Mouse (Mus musculus): Measurements from ENCODE around the gene Rps6ka3. TPM values are rescaled to one million over a fixed set of nuclear protein-coding genes. Genes with fewer than 3 reads are reported as not detected.
A peak's percentile ranks its signal among the peaks of the same experiment; 100 is the strongest.

Gene Rps6ka3
- polyA plus RNA-seq, 1 experiment from 2014 or later: 7.6 TPM

GRCm38 (mm10) chrX:159387105-159387504, 177.0 kb downstream of the Rps6ka3 start:
- Histone ChIP-seq H3K9ac (ENCODE audit: low read depth, low read length) (no peak overlapping the region), H3K4me2 (ENCODE audit: low read length) (no peak overlapping the region), H3K27ac (no peak overlapping the region), H3K9me3 (replicated peaks; ENCODE audit: low read length) (no peaks in the 10 kb centered on the region), H3K36me3 (ENCODE audit: insufficient read depth, low read length) (0 out of 2 replicates have a peak, but pooled peaks cover 2% of the 10 kb centered on the region), H3K4me1 (replicated peaks; ENCODE audit: insufficient read depth, low read length) (no peaks in the 10 kb centered on the region), H3K27me3 (ENCODE audit: insufficient read depth, low read length) (no peaks in the 10 kb centered on the region), H3K4me3 (replicated peaks; ENCODE audit: low read depth, low read length) (no peak overlapping the region)
- no peak for TF ChIP-seq CTCF (IDR thresholded peaks at IDR 0.05; ENCODE audit: low read depth)
- DNase-seq (ENCODE audit: low spot score) (no peak), ATAC-seq (replicated peaks; ENCODE audit: low FRiP score, low read depth) (no peak)
- WGBS: 72% methylated on average over 9 of the region's 9 CpGs

GRCm38 (mm10) chrX:159388953-159389352, 178.8 kb downstream of the Rps6ka3 start:
- H3K4me1 ChIP-seq (replicated peaks; ENCODE audit: insufficient read depth, low read length): no peaks in the 10 kb centered on the region
- H3K9ac ChIP-seq (ENCODE audit: low read depth, low read length): no peak overlapping the region
- no peak overlapping the region for H3K4me3 ChIP-seq (replicated peaks; ENCODE audit: low read depth, low read length)
- no peaks in the 10 kb centered on the region for H3K36me3 ChIP-seq (ENCODE audit: insufficient read depth, low read length)
- H3K4me2 ChIP-seq (ENCODE audit: low read length): no peak overlapping the region
- no peak for TF ChIP-seq CTCF (IDR thresholded peaks at IDR 0.05; ENCODE audit: low read depth)
- no peak for ATAC-seq (replicated peaks; ENCODE audit: low FRiP score, low read depth)
- no peaks in the 10 kb centered on the region for H3K9me3 ChIP-seq (replicated peaks; ENCODE audit: low read length)
- H3K27me3 ChIP-seq (ENCODE audit: insufficient read depth, low read length): no peaks in the 10 kb centered on the region
- DNase-seq (ENCODE audit: low spot score): no peak
- H3K27ac ChIP-seq: no peak overlapping the region

GRCm38 (mm10) chrX:159390347-159390962, 180.3 kb downstream of the Rps6ka3 start:
- no peaks in the 10 kb centered on the region for H3K9me3 ChIP-seq (replicated peaks; ENCODE audit: low read length)
- no peaks in the 10 kb centered on the region for H3K27me3 ChIP-seq (ENCODE audit: insufficient read depth, low read length)
- H3K4me2 ChIP-seq (ENCODE audit: low read length): no peak overlapping the region
- WGBS: 78% methylated on average over 6 of the region's 6 CpGs
- H3K36me3 ChIP-seq (ENCODE audit: insufficient read depth, low read length): no peaks in the 10 kb centered on the region
- H3K4me3 ChIP-seq (replicated peaks; ENCODE audit: low read depth, low read length): no peak overlapping the region
- ATAC-seq (replicated peaks; ENCODE audit: low FRiP score, low read depth) (no peak), DNase-seq (ENCODE audit: low spot score) (no peak)
- TF ChIP-seq CTCF (IDR thresholded peaks at IDR 0.05; ENCODE audit: low read depth): no peak
- no peak overlapping the region for H3K9ac ChIP-seq (ENCODE audit: low read depth, low read length)
- no peak overlapping the region for H3K27ac ChIP-seq
- no peaks in the 10 kb centered on the region for H3K4me1 ChIP-seq (replicated peaks; ENCODE audit: insufficient read depth, low read length)

GRCm38 (mm10) chrX:159391239-159391638, 181.1 kb downstream of the Rps6ka3 start:
- Histone ChIP-seq H3K9ac (ENCODE audit: low read depth, low read length) (no peak overlapping the region), H3K27me3 (ENCODE audit: insufficient read depth, low read length) (no peaks in the 10 kb centered on the region), H3K4me3 (replicated peaks; ENCODE audit: low read depth, low read length) (no peak overlapping the region), H3K27ac (no peak overlapping the region), H3K4me2 (ENCODE audit: low read length) (no peak overlapping the region), H3K36me3 (ENCODE audit: insufficient read depth, low read length) (no peaks in the 10 kb centered on the region), H3K9me3 (replicated peaks; ENCODE audit: low read length) (no peaks in the 10 kb centered on the region), H3K4me1 (replicated peaks; ENCODE audit: insufficient read depth, low read length) (no peaks in the 10 kb centered on the region)
- TF ChIP-seq CTCF (IDR thresholded peaks at IDR 0.05; ENCODE audit: low read depth): no peak
- 79% methylated on average over 3 of the region's 3 CpGs for WGBS
- no peak for ATAC-seq (replicated peaks; ENCODE audit: low FRiP score, low read depth)
- no peak for DNase-seq (ENCODE audit: low spot score)

- no peaks in the 10 kb centered on the region for H3K4me1 ChIP-seq (replicated peaks; ENCODE audit: insufficient read depth, low read length)
- H3K36me3 ChIP-seq (ENCODE audit: insufficient read depth, low read length): no peaks in the 10 kb centered on the region
- ATAC-seq (replicated peaks; ENCODE audit: low FRiP score, low read depth): no peak
- no peak overlapping the region for H3K9ac ChIP-seq (ENCODE audit: low read depth, low read length)
- 32% methylated on average over 4 of the region's 4 CpGs for WGBS
- H3K27me3 ChIP-seq (ENCODE audit: insufficient read depth, low read length): no peaks in the 10 kb centered on the region; the same call in 1 of the 2 replicates
- no peak overlapping the region for H3K27ac ChIP-seq
- peak; percentile 68 for TF ChIP-seq CTCF (IDR thresholded peaks at IDR 0.05; ENCODE audit: low read depth)
- no peak overlapping the region for H3K4me3 ChIP-seq (replicated peaks; ENCODE audit: low read depth, low read length)
- DNase-seq (ENCODE audit: low spot score): peak; percentile 44
- no peak overlapping the region for H3K4me2 ChIP-seq (ENCODE audit: low read length)
- H3K9me3 ChIP-seq (replicated peaks; ENCODE audit: low read length): no peaks in the 10 kb centered on the region
Measured at GRCm38 (mm10) chrX:159409253-159409652, 199.1 kb downstream of the Rps6ka3 start.

- peak; percentile 57 for ATAC-seq (replicated peaks; ENCODE audit: low FRiP score, low read depth)
- H3K9ac ChIP-seq (ENCODE audit: low read depth, low read length): no peak within 1 kb of the TSS
- H3K4me3 ChIP-seq (replicated peaks; ENCODE audit: low read depth, low read length): peak within 1 kb of the TSS; percentile 47
- no peaks in the 10 kb centered on the region for H3K36me3 ChIP-seq (ENCODE audit: insufficient read depth, low read length)
- no peak within 1 kb of the TSS for H3K27ac ChIP-seq
- no peak for TF ChIP-seq CTCF (IDR thresholded peaks at IDR 0.05; ENCODE audit: low read depth)
- 34% methylated on average over 48 of the region's 83 CpGs for WGBS
- no peaks in the 10 kb centered on the region; the same call in 1 of the 2 replicates for H3K27me3 ChIP-seq (ENCODE audit: insufficient read depth, low read length)
- no peaks in the 10 kb centered on the region for H3K9me3 ChIP-seq (replicated peaks; ENCODE audit: low read length)
- no peaks in the 10 kb centered on the region for H3K4me1 ChIP-seq (replicated peaks; ENCODE audit: insufficient read depth, low read length)
- no peak for DNase-seq (ENCODE audit: low spot score)
- peak within 1 kb of the TSS; percentile 91 for H3K4me2 ChIP-seq (ENCODE audit: low read length)
Measured at GRCm38 (mm10) chrX:159414130-159414828, 204.2 kb downstream of the Rps6ka3 start, which contains the start of gene Map7d2. Gene Map7d2, plus strand, starts transcription at chrX:159414572.

Data from kidney, postnatal 0 days (tissue).